Mouse (Mus musculus) layer of hippocampus, adult 2 months (tissue): ENCODE data around the gene Mink1. TPM values are rescaled to one million over a fixed set of nuclear protein-coding genes. Genes with fewer than 3 reads are reported as not detected.
"Not testable (repeated sequence)": the region's sequence is repeated elsewhere in the genome, so short reads cannot be mapped to it uniquely, and the experiment has no call there.

Source experiments
- DNase-seq, 2 experiments: peaks; one replicate each; pipeline ENCODE4 v3.0.0; 2022; ENCODE audit warnings: low spot score in 2 of 2
- H3K27ac ChIP-seq: fragments of 200-600 bp; 2 replicates; pipeline ENCODE4 v1.8.1; 2022
- H3K4me3 ChIP-seq: fragments of 200-600 bp; 2 replicates; pipeline ENCODE4 v1.8.1; 2022; ENCODE audit warnings: mild to moderate bottlenecking
- CTCF ChIP-seq: fragments of 200-600 bp; conservative IDR thresholded peaks from 2 replicates; pipeline ENCODE4 v1.8.1; 2022; ENCODE audit warnings: antibody characterized with exemption, mild to moderate bottlenecking, moderate library complexity
- long read RNA-seq, 2 experiments: library from polyadenylated mRNA; stranded (forward); transcript quantifications; one replicate each; pipeline ENCODE4 v2.0.0; 2021; ENCODE audit warnings: borderline mapping rate in 2 of 2
- total RNA-seq, 2 experiments: library from RNA; stranded (reverse); gene quantifications; 2 replicates each; pipeline ENCODE4 v1.2.3; 2021

The Mink1 gene
- 100 to 1,000 TPM; 505 to 510 TPM for total RNA-seq
- long read RNA-seq, experiment 1, full-length matches to known transcripts, result 64 of 230 reads
- long read RNA-seq, experiment 1, partial matches to known transcripts, result 44 of 230 reads
- long read RNA-seq, experiment 1, other reads (novel, unspliced or antisense), result 122 of 230 reads
- long read RNA-seq, experiment 2, full-length matches to known transcripts, result 103 of 344 reads
- long read RNA-seq, experiment 2, partial matches to known transcripts, result 58 of 344 reads
- long read RNA-seq, experiment 2, other reads (novel, unspliced or antisense), result 183 of 344 reads

- 0 out of 2 replicates have a peak, but pooled peaks have one; percentile 7 for TF ChIP-seq CTCF
- peak; percentile 90 to 94 for DNase-seq
- peak within 1 kb of the TSS; percentile 97 for H3K27ac ChIP-seq
- H3K4me3 ChIP-seq, result peak within 1 kb of the TSS; percentile 93
These were observed at the start of gene Mink1 for GRCm38 (mm10) chr11:70562287-70562994. TSS of gene Mink1 (plus strand) at chr11:70562881.

DNA sequence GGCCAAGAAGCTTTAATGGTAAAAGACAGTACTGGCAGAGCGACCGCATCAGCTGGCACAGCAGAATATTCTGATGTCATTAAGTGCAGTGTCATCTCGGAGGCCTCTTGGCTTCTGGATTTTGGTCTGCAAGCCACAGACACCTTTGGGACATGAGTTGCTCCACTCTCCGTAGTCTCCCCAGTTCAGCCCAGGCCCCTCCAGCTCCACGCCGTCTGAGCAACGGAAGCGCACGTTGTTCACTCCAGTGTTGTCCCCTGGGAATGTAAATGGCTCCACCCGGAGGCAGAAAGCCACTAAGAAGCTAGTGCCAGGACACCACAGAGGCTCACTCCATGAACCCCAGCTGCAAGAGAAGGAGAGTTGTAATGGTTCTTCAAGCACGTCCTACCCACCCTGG, 49.2 kb upstream of the Mink1 start:
- DNase-seq, result no peak
- Histone ChIP-seq H3K27ac (no peak overlapping the region), H3K4me3 (no peak overlapping the region)
- no peak for TF ChIP-seq CTCF

DNA sequence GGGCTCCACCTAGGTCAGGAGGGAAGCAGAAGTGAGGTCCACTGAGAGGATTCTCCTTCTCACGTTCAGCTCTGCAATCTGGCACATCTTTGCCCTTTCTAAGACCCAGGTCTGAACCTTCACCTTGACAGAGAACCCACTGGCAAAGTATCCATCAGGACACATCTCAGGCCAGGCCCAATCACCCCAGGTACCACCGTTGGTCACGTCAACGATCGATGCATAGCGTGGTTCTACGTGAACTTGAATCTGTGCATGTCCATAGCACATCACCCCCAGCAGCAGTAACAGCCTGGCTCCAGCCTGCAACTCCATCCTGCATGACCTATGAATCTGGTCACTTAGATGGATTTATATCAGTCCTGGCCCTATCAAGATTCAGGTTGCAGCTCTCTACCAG, 48.4 kb upstream of the Mink1 start, which contains the start of gene Vmo1:
TSS of gene Vmo1 (minus strand) at position 329 of the 400 bp plus-strand sequence.
- no peak within 1 kb of the TSS for H3K4me3 ChIP-seq
- DNase-seq, result no peak
- H3K27ac ChIP-seq, result no peak within 1 kb of the TSS
- TF ChIP-seq CTCF, result no peak

DNA sequence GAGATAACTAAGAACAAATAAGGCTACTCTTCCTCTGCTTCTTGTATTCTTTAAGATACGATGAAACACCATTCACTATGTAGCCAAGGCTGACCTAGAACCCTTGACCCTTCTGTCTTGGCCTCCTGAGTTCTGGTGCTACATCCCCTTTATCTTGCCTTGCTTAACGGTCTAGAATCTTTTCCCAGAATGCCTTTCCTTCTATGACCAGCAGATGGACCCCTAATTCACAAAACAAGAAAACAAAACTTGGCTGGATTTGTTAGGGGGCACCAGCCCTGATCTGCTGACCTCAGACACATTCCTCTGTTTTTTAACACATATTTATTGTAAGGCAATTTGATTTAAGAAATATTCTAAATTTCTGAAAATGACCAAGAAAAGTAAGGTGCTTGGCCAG, 46.3 kb upstream of the Mink1 start:
- peak; percentile 89 for TF ChIP-seq CTCF
- DNase-seq, result peak in 1 of 2 experiments; percentile 58
- Histone ChIP-seq H3K27ac (no peak overlapping the region), H3K4me3 (no peak overlapping the region)

GRCm38 (mm10) chr11:70518436-70518835, 44.2 kb upstream of the Mink1 start:
- Histone ChIP-seq H3K4me3 (no peak overlapping the region), H3K27ac (no peak overlapping the region)
- no peak for TF ChIP-seq CTCF
- no peak for DNase-seq

- Histone ChIP-seq H3K27ac (peak within 1 kb of the TSS; percentile 65; the same call in 1 of the 2 replicates), H3K4me3 (peak within 1 kb of the TSS; percentile 42)
- TF ChIP-seq CTCF, result no peak
- DNase-seq, result no peak
These were observed 43.8 kb upstream of the Mink1 start, which contains the start of gene Gltpd2 for GRCm38 (mm10) chr11:70518923-70519322. TSS of gene Gltpd2 (plus strand) at chr11:70519196.

- H3K4me3 ChIP-seq, result peak overlapping the region; percentile 42
- no peak for DNase-seq
- peak; percentile 49 for TF ChIP-seq CTCF
- peak overlapping the region; percentile 65; the same call in 1 of the 2 replicates for H3K27ac ChIP-seq
These were observed 42.4 kb upstream of the Mink1 start for GRCm38 (mm10) chr11:70520178-70520769.

DNA sequence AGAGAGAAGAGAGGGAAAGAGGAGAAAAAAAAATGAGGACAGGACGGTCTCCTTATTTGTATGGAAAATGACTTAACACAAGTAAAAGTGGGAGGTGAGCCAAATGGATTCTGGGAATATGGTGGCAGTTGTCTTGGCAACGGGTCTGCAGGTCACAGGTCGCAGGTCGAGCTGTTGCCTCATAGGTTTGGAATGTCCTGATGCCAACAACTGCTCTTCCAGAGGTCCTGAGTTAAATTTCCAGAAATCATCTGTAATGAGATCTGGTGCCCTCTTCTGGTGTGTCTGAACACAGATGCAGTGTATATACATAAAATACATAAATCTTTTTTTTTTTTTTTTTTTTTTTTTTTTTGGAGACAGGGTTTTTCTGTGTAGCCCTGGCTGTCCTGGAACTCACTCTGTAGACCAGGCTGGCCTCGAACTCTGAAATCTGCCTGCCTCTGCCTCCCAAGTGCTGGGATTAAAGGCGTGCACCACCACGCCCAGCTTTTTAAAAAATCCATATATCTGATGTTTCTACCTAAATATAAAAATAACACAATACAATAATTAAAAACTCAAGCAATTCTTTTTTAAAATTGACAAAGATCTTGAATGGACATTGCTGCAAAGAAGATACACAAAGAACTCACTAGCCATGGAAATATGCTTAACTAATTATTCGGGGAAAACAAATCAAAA, 39.2 kb upstream of the Mink1 start:
- not testable (repeated sequence) for DNase-seq, H3K4me3 ChIP-seq, H3K27ac ChIP-seq
- TF ChIP-seq CTCF, result peak; percentile 47

DNA sequence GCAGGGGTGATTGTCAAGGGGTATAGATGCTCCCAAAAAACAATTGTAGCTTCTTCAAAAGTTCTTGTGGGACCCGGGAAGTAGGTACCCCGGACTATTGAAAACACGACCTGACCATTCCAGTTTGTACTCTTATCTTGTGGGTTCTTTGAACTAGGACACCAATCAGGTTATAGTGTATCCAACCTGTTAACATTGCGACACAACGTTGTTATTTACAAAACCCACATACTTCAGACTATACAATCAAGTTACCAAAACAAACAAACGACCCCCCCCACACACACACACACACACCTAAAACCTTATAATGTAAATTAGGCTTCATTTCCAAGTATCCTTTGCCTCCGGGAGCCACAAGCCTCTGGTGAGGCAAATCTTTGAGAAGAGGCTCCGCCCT, 37.9 kb upstream of the Mink1 start:
- Histone ChIP-seq H3K4me3 (peak overlapping the region; percentile 75), H3K27ac (peak overlapping the region; percentile 36; the same call in 1 of the 2 replicates)
- DNase-seq, result no peak
- no peak for TF ChIP-seq CTCF

- TF ChIP-seq CTCF, result no peak
- Histone ChIP-seq H3K4me3 (peak within 1 kb of the TSS; percentile 75), H3K27ac (peak within 1 kb of the TSS; percentile 84)
- DNase-seq, result peak; percentile 88 to 96
These were observed 37.5 kb upstream of the Mink1 start, which contains the start of gene Psmb6 for GRCm38 (mm10) chr11:70525184-70525678. TSS of gene Psmb6 (plus strand) at chr11:70525367.

DNA sequence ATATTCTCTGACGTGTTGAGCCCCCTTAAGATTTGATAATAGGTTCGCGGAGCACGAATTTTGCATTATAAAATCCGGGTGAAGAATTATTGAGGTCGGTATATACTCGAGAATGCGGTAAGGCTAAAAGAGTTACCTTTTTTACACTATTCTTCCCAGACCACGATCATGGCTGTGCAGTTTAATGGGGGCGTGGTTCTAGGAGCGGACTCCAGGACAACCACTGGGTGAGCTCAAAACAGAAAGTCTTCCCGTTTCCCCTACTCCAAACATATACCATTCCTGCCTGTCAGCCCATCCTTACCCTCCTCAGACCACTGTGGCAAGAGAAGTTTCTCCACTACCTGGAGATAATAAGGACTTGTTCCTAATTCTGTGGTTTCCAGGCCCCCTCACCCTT, 37.0 kb upstream of the Mink1 start:
- Histone ChIP-seq H3K4me3 (peak overlapping the region; percentile 75), H3K27ac (peak overlapping the region; percentile 84)
- TF ChIP-seq CTCF, result no peak
- no peak for DNase-seq

GRCm38 (mm10) chr11:70526211-70526610, 36.5 kb upstream of the Mink1 start:
- no peak for TF ChIP-seq CTCF
- DNase-seq, result no peak
- Histone ChIP-seq H3K27ac (no peak overlapping the region), H3K4me3 (peak overlapping the region; percentile 75; the same call in 1 of the 2 replicates)
